Mouse (Mus musculus): ENCODE data around the gene Pip5k1c. TPM values are rescaled to one million over a fixed set of nuclear protein-coding genes. Genes with fewer than 3 reads are reported as not detected.

Pip5k1c gene
- polyA plus RNA-seq, 2 experiments: 53.0 to 70.4 TPM

GRCm38 (mm10) chr10:81362336-81362949, 69.7 kb downstream of the Pip5k1c start:
- no peak overlapping the region for H3K4me2 ChIP-seq (replicated peaks; ENCODE audit: low read depth, low read length, severe bottlenecking)
- H3K36me3 ChIP-seq (ENCODE audit: control insufficient read depth, insufficient read depth, low read length): peaks cover 27% of the 10 kb centered on the region
- TF ChIP-seq POLR2A (IDR thresholded peaks at IDR 0.05; ENCODE audit: borderline replicate concordance, extremely low read depth, insufficient read depth, insufficient read length): no peak
- H3K9me3 ChIP-seq (ENCODE audit: control insufficient read depth, low read length): no peaks in the 10 kb centered on the region
- peaks cover 28% of the 10 kb centered on the region for H3K4me1 ChIP-seq (ENCODE audit: control insufficient read depth, insufficient read depth, low read length)
- 74% methylated on average over 12 of the region's 12 CpGs for WGBS
- no peak overlapping the region for H3K4me3 ChIP-seq (replicated peaks; ENCODE audit: low read length)
- ATAC-seq (ENCODE audit: low FRiP score, low read depth): no peak
- no peak overlapping the region for H3K9ac ChIP-seq (ENCODE audit: low read depth, low read length, severe bottlenecking)
- H3K27me3 ChIP-seq (ENCODE audit: control insufficient read depth, insufficient read depth, low read length): peaks cover 26% of the 10 kb centered on the region
- H3K27ac ChIP-seq (replicated peaks; ENCODE audit: low read depth, low read length): no peak overlapping the region
- DNase-seq (ENCODE audit: low spot score): no peak

- no peak for DNase-seq (ENCODE audit: low spot score)
Measured at GRCm38 (mm10) chr10:81363436-81364346, 70.9 kb downstream of the Pip5k1c start.

GRCm38 (mm10) chr10:81364666-81365065, 71.9 kb downstream of the Pip5k1c start:
- 13% methylated on average over 28 of the region's 28 CpGs for WGBS
- ATAC-seq (ENCODE audit: low FRiP score, low read depth) (no peak), DNase-seq (ENCODE audit: low spot score) (no peak)
- TF ChIP-seq POLR2A (IDR thresholded peaks at IDR 0.05; ENCODE audit: borderline replicate concordance, extremely low read depth, insufficient read depth, insufficient read length): no peak
- peak overlapping the region; percentile 30 for H3K4me3 ChIP-seq (replicated peaks; ENCODE audit: low read length)
- H3K9ac ChIP-seq (ENCODE audit: low read depth, low read length, severe bottlenecking): peak overlapping the region; percentile 43; the same call in 1 of the 2 replicates
- peaks cover 50% of the 10 kb centered on the region for H3K36me3 ChIP-seq (ENCODE audit: control insufficient read depth, insufficient read depth, low read length)
- peaks cover 14% of the 10 kb centered on the region for H3K4me1 ChIP-seq (ENCODE audit: control insufficient read depth, insufficient read depth, low read length)
- no peak overlapping the region for H3K27ac ChIP-seq (replicated peaks; ENCODE audit: low read depth, low read length)
- no peaks in the 10 kb centered on the region for H3K9me3 ChIP-seq (ENCODE audit: control insufficient read depth, low read length)
- H3K4me2 ChIP-seq (replicated peaks; ENCODE audit: low read depth, low read length, severe bottlenecking): peak overlapping the region; percentile 56
- peaks cover 26% of the 10 kb centered on the region for H3K27me3 ChIP-seq (ENCODE audit: control insufficient read depth, insufficient read depth, low read length)

More at GRCm38 (mm10) chr10:81363436-81364346, 70.9 kb downstream of the Pip5k1c start:
- peak overlapping the region; percentile 30 for H3K4me3 ChIP-seq (replicated peaks; ENCODE audit: low read length)
- H3K4me1 ChIP-seq (ENCODE audit: control insufficient read depth, insufficient read depth, low read length): peaks cover 18% of the 10 kb centered on the region
- H3K4me2 ChIP-seq (replicated peaks; ENCODE audit: low read depth, low read length, severe bottlenecking): peak overlapping the region; percentile 56
- no peak overlapping the region for H3K27ac ChIP-seq (replicated peaks; ENCODE audit: low read depth, low read length)
- H3K9me3 ChIP-seq (ENCODE audit: control insufficient read depth, low read length): no peaks in the 10 kb centered on the region
- H3K36me3 ChIP-seq (ENCODE audit: control insufficient read depth, insufficient read depth, low read length): peaks cover 40% of the 10 kb centered on the region
- peak overlapping the region; percentile 43 for H3K9ac ChIP-seq (ENCODE audit: low read depth, low read length, severe bottlenecking)
- no peak for TF ChIP-seq POLR2A (IDR thresholded peaks at IDR 0.05; ENCODE audit: borderline replicate concordance, extremely low read depth, insufficient read depth, insufficient read length)
- H3K27me3 ChIP-seq (ENCODE audit: control insufficient read depth, insufficient read depth, low read length): peaks cover 26% of the 10 kb centered on the region
- no peak for ATAC-seq (ENCODE audit: low FRiP score, low read depth)
- WGBS: 13% methylated on average over 48 of the region's 54 CpGs

GRCm38 (mm10) chr10:81365073-81365472, 72.3 kb downstream of the Pip5k1c start:
- Histone ChIP-seq H3K4me3 (replicated peaks; ENCODE audit: low read length) (peak overlapping the region; percentile 30), H3K36me3 (ENCODE audit: control insufficient read depth, insufficient read depth, low read length) (peaks cover 51% of the 10 kb centered on the region), H3K4me2 (replicated peaks; ENCODE audit: low read depth, low read length, severe bottlenecking) (0 out of 2 replicates have a peak overlapping the region, but pooled peaks have one; percentile 56), H3K9ac (ENCODE audit: low read depth, low read length, severe bottlenecking) (no peak overlapping the region), H3K27me3 (ENCODE audit: control insufficient read depth, insufficient read depth, low read length) (peaks cover 26% of the 10 kb centered on the region), H3K4me1 (ENCODE audit: control insufficient read depth, insufficient read depth, low read length) (peaks cover 14% of the 10 kb centered on the region), H3K9me3 (ENCODE audit: control insufficient read depth, low read length) (no peaks in the 10 kb centered on the region), H3K27ac (replicated peaks; ENCODE audit: low read depth, low read length) (no peak overlapping the region)
- DNase-seq (ENCODE audit: low spot score) (no peak), ATAC-seq (ENCODE audit: low FRiP score, low read depth) (no peak)
- no peak for TF ChIP-seq POLR2A (IDR thresholded peaks at IDR 0.05; ENCODE audit: borderline replicate concordance, extremely low read depth, insufficient read depth, insufficient read length)
- WGBS: 36% methylated on average over 4 of the region's 4 CpGs

- peaks cover 14% of the 10 kb centered on the region for H3K4me1 ChIP-seq (ENCODE audit: control insufficient read depth, insufficient read depth, low read length)
- DNase-seq (ENCODE audit: low spot score) (no peak), ATAC-seq (ENCODE audit: low FRiP score, low read depth) (no peak)
- H3K4me3 ChIP-seq (replicated peaks; ENCODE audit: low read length): peak within 1 kb of the TSS; percentile 30
- WGBS: 32% methylated on average over 12 of the region's 12 CpGs
- no peaks in the 10 kb centered on the region for H3K9me3 ChIP-seq (ENCODE audit: control insufficient read depth, low read length)
- peaks cover 26% of the 10 kb centered on the region for H3K27me3 ChIP-seq (ENCODE audit: control insufficient read depth, insufficient read depth, low read length)
- H3K36me3 ChIP-seq (ENCODE audit: control insufficient read depth, insufficient read depth, low read length): peaks cover 55% of the 10 kb centered on the region
- no peak within 1 kb of the TSS for H3K27ac ChIP-seq (replicated peaks; ENCODE audit: low read depth, low read length)
- H3K4me2 ChIP-seq (replicated peaks; ENCODE audit: low read depth, low read length, severe bottlenecking): peak within 1 kb of the TSS; percentile 56
- 0 out of 2 replicates have a peak within 1 kb of the TSS, but pooled peaks have one; percentile 43 for H3K9ac ChIP-seq (ENCODE audit: low read depth, low read length, severe bottlenecking)
- no peak for TF ChIP-seq POLR2A (IDR thresholded peaks at IDR 0.05; ENCODE audit: borderline replicate concordance, extremely low read depth, insufficient read depth, insufficient read length)
Measured at GRCm38 (mm10) chr10:81365672-81366476, 73.1 kb downstream of the Pip5k1c start, which contains the start of gene 4930404N11Rik. Gene 4930404N11Rik, minus strand, starts transcription at chr10:81365816.

All from limb, embryonic 14.5 days (tissue).